ENCODE assay signal across 8 mouse cellular contexts in the genomic region with DNA sequence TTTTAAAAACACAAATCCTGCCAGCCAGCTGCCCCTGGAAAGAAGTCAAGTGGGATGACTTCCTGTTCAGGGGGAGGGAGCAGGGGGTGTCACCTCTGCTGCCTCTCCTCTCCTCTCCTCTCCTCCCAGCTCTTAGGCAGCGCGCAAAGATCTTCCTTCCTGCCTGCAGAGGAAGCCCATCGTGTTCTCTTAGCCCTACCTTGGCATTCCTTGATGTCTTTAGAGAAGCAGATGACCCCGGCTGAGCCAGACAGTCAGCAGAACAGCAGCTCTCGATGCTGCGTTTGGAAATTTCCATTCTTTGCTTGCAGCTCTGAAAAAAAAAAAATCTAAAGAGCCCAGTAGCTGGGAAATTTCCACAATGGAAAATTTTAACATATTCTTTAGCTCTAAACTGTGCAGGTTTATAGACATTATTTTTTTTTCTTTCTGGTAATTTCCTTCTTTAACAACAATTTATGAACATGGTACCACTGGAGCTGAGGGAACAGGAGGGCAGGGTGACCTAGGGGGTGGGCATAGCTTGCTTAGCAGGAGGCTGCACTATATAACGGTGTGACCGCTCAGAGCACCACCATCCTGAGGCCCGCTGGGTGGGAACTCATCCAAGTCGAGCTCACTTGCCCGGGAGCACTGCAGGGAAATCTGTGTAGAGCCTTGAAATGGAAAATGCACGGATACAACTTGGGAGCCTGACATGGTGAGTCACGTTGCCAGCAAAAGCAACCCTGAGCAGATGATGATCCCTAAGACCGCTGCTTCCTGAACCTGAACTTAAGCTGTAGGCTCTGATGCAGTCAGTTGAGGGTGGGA.
DNase-seq lines count a peak whose midpoint lies in the region; ATAC-seq and TF ChIP-seq lines count a peak whose summit lies in the region.
"Had no signal": no experiment of that assay in that cellular context is flagged by ENCODE, and none has a peak within 500 bp of the region (broad histone marks: within the 10 kb centered on the region; RNA-seq: fewer than 3 reads in every experiment).

No protein-coding gene starts in this region.

- H3K9ac ChIP-seq in midbrain, embryonic 14.5 days (replicated peaks; ENCODE audit: low read length): 0 out of 2 replicates have a peak overlapping the region, but pooled peaks have one; percentile 16
- H3K9ac ChIP-seq in midbrain, postnatal 0 days (replicated peaks; ENCODE audit: low read length, poor library complexity, severe bottlenecking): no peak overlapping the region
- H3K9ac ChIP-seq: limb, embryonic 12.5 days had no signal

- H3K4me2 ChIP-seq in midbrain, embryonic 14.5 days (ENCODE audit: low read length): no peak overlapping the region
- H3K4me2 ChIP-seq in midbrain, postnatal 0 days (ENCODE audit: low read depth, low read length, poor library complexity, severe bottlenecking): no peak overlapping the region
- H3K4me2 ChIP-seq: limb, embryonic 12.5 days had no signal

- H3K9me3 ChIP-seq in midbrain, embryonic 14.5 days (ENCODE audit: control insufficient read depth, low read length): no peaks in the 10 kb centered on the region
- H3K9me3 ChIP-seq in midbrain, postnatal 0 days (ENCODE audit: low read length): no peaks in the 10 kb centered on the region
- H3K9me3 ChIP-seq: limb, embryonic 12.5 days had no signal

- no peak overlapping the region for H3K4me3 ChIP-seq in midbrain, embryonic 14.5 days (replicated peaks; ENCODE audit: low read depth, low read length)
- H3K4me3 ChIP-seq in midbrain, postnatal 0 days (ENCODE audit: low read depth, low read length): no peak overlapping the region
- H3K4me3 ChIP-seq: limb, embryonic 12.5 days had no signal

- H3K36me3 ChIP-seq in midbrain, embryonic 14.5 days (ENCODE audit: control insufficient read depth, insufficient read depth, low read length): no peaks in the 10 kb centered on the region
- H3K36me3 ChIP-seq in midbrain, postnatal 0 days (ENCODE audit: insufficient read depth, low read length): no peaks in the 10 kb centered on the region
- H3K36me3 ChIP-seq: limb, embryonic 12.5 days had no signal

- WGBS in midbrain, embryonic 14.5 days: 61% methylated on average over 14 of the region's 14 CpGs
- WGBS in midbrain, postnatal 0 days: 43% methylated on average over 14 of the region's 14 CpGs

- no peaks in the 10 kb centered on the region for H3K27me3 ChIP-seq in midbrain, embryonic 14.5 days (ENCODE audit: control insufficient read depth, insufficient read depth, low read length)
- no peaks in the 10 kb centered on the region for H3K27me3 ChIP-seq in midbrain, postnatal 0 days (ENCODE audit: insufficient read depth, low read length)

- no peak for ATAC-seq in midbrain, embryonic 14.5 days (ENCODE audit: low FRiP score, low TSS enrichment)
- ATAC-seq in midbrain, postnatal 0 days (ENCODE audit: low FRiP score): no peak

- TF ChIP-seq CTCF in midbrain, postnatal 0 days (IDR thresholded peaks at IDR 0.05): no peak

- DNase-seq in midbrain, embryonic 14.5 days: no peak
- DNase-seq in midbrain, postnatal 0 days (ENCODE audit: low spot score): no peak
- DNase-seq in adrenal gland, postnatal 36 days: peak; percentile 78 to 81
- peak; percentile 75 to 81 for DNase-seq in frontal cortex, postnatal 36 days (ENCODE audit: low spot score in 2 of 2)
- peak; percentile 77 to 82 for DNase-seq in kidney, postnatal 36 days
- no peak for DNase-seq in testis, postnatal 14 days (ENCODE audit: low spot score)
- no peak for DNase-seq in thymus, postnatal 10 days (ENCODE audit: low spot score in 2 of 2)

- 0 out of 2 replicates have a peak, but pooled peaks cover 6% of the 10 kb centered on the region for H3K4me1 ChIP-seq in midbrain, embryonic 14.5 days (ENCODE audit: control insufficient read depth, insufficient read depth, low read length)
- peaks cover 3% of the 10 kb centered on the region; the same call in 1 of the 2 replicates for H3K4me1 ChIP-seq in midbrain, postnatal 0 days (ENCODE audit: insufficient read depth, low read length)

- no peak overlapping the region for H3K27ac ChIP-seq in midbrain, embryonic 14.5 days (replicated peaks; ENCODE audit: low read depth, low read length)
- H3K27ac ChIP-seq in midbrain, postnatal 0 days (ENCODE audit: low read depth, low read length): no peak overlapping the region

Comparison
In these comparisons a context has a peak if more than half of its experiments do, and no peak if none do; other contexts are left out.
1. DNase-seq: peak in adrenal gland, postnatal 36 days (2 of 2), frontal cortex, postnatal 36 days (2 of 2) and kidney, postnatal 36 days (2 of 2); none in midbrain, embryonic 14.5 days (single experiment), midbrain, postnatal 0 days (single experiment), testis, postnatal 14 days (single experiment) and thymus, postnatal 10 days (0 of 2).